Mouse (Mus musculus): ENCODE measurements around the gene Rmnd1. TPM values are rescaled to one million over a fixed set of nuclear protein-coding genes. Genes with fewer than 3 reads are reported as not detected.

The Rmnd1 gene
- polyA plus RNA-seq, 1 experiment from 2014 or later, result 47.9 TPM

GRCm38 (mm10) chr10:4390550-4390949 lies 41.6 kb downstream of the Rmnd1 start:
- Histone ChIP-seq H3K27ac (no peak overlapping the region), H3K4me1 (replicated peaks) (peaks cover 49% of the 10 kb centered on the region), H3K27me3 (no peaks in the 10 kb centered on the region), H3K4me2 (peak overlapping the region; percentile 94), H3K36me3 (0 out of 2 replicates have a peak, but pooled peaks cover 3% of the 10 kb centered on the region), H3K9ac (peak overlapping the region; percentile 55), H3K9me3 (no peaks in the 10 kb centered on the region), H3K4me3 (peak overlapping the region; percentile 14; the same call in 1 of the 2 replicates)
- ATAC-seq (ENCODE audit: low FRiP score), result no peak
- 64% methylated on average over 2 of the region's 2 CpGs for WGBS

DNA sequence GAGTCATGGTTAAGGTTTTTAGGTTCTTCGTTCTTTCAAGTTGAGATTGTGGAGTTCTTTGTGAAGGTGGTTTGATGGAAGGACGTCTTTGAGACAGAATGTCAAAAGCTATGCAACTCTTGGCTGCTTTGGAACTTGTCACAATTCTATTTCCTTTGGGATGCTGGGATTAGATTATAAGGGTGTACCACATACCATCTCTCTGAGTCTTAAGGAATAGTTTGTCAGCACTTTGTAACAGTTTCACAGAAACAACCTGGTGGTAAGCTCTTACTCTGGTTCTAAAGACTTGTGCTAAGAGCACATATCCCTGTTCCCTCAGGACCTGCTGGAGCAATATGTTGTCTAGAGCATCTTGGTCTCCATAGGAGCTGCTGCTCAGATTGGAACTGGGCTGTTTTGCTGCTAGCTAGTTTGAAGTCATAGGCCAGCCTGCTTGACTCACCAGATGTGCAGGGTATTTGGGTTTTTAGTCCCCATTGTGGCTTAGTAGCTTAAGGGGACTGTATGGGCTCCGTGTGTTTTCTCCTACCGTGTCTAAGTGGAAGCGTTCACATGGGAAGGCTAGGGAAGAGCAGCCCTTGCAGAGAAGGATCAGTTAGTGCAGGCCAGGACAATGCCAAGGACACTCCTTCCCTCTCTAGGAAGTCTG lies 42.6 kb downstream of the Rmnd1 start:
- Histone ChIP-seq H3K9me3 (no peaks in the 10 kb centered on the region), H3K4me3 (peak overlapping the region; percentile 98), H3K9ac (peak overlapping the region; percentile 99), H3K27ac (no peak overlapping the region), H3K4me2 (peak overlapping the region; percentile 94), H3K36me3 (0 out of 2 replicates have a peak, but pooled peaks cover 3% of the 10 kb centered on the region), H3K4me1 (replicated peaks) (peaks cover 49% of the 10 kb centered on the region), H3K27me3 (no peaks in the 10 kb centered on the region)
- WGBS, result 61% methylated on average over 5 of the region's 5 CpGs
- ATAC-seq (ENCODE audit: low FRiP score), result no peak

- 0 out of 2 replicates have a peak, but pooled peaks cover 3% of the 10 kb centered on the region for H3K36me3 ChIP-seq
- H3K4me1 ChIP-seq (replicated peaks), result peaks cover 49% of the 10 kb centered on the region
- ATAC-seq (ENCODE audit: low FRiP score), result no peak
- H3K9ac ChIP-seq, result peak overlapping the region; percentile 99
- peak overlapping the region; percentile 94 for H3K4me2 ChIP-seq
- no peaks in the 10 kb centered on the region for H3K9me3 ChIP-seq
- H3K4me3 ChIP-seq, result peak overlapping the region; percentile 98
- H3K27me3 ChIP-seq, result no peaks in the 10 kb centered on the region
- 28% methylated on average over 10 of the region's 10 CpGs for WGBS
- no peak overlapping the region for H3K27ac ChIP-seq
Observed at GRCm38 (mm10) chr10:4389036-4389435, 43.2 kb downstream of the Rmnd1 start.

DNA sequence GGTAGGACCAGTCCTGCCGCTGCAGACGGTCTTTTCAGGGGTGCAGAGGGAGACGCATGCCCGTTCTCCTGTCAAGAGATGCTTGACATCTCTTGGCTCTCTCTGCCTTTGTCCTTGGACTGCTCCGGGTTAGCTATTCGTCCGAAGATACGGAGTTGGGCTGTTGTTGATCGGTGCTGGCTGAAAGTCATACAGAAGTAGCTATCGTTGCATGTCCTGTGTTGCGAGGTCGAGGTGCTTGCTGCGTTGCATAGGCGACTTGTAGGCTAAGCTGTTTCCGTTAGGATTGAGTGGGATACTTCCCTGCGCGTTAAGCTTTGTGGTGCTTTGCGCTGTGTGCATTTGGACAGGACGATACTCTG lies 43.8 kb downstream of the Rmnd1 start:
- Histone ChIP-seq H3K27ac (peak overlapping the region; percentile 100), H3K4me3 (peak overlapping the region; percentile 98), H3K36me3 (0 out of 2 replicates have a peak, but pooled peaks cover 3% of the 10 kb centered on the region), H3K9ac (peak overlapping the region; percentile 99), H3K4me1 (replicated peaks) (peaks cover 49% of the 10 kb centered on the region), H3K4me2 (peak overlapping the region; percentile 94), H3K9me3 (no peaks in the 10 kb centered on the region), H3K27me3 (no peaks in the 10 kb centered on the region)
- ATAC-seq (ENCODE audit: low FRiP score), result no peak
- under 1% methylated on average over 19 of the region's 19 CpGs for WGBS

DNA sequence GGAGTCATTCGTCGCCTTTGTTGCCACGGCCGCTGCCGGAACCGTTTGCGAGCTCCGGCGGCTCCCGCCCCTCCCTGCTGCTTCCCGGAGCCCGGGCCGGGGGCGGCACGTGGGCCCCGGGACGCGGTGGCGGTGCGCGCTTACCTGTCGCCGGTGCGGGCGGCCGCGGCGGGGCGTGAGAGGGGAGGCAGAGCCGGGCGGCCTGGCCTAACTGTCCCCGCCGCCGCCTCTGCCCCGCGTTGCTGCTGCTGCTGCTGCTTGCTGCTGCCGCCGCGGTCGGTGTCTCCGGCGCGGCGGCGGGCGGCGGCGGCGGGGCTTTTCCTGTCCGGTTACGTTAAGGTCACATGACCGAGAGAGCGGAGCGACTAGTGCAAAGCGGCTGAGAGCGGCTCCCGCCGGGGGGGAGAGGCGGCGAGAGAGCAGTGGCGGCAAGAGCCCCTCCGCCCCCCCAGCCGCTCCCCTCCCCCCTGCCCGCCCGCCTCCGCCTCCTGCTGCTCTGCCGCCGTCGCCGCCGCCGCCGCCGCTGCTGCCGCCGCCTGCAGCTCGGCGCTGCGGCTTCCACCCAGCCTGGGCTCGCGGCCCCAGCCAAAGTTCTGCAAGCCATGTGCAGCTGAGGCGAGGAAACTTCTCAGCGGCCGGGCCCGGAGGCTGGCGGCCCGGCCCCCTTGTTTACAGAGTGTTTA lies 44.3 kb downstream of the Rmnd1 start, which contains the start of gene Zbtb2:
Gene Zbtb2, minus strand, starts transcription at position 408 of the 683 bp plus-strand sequence.
- H3K4me1 ChIP-seq (replicated peaks), result peaks cover 47% of the 10 kb centered on the region

GRCm38 (mm10) chr10:4386609-4387591 lies 45.3 kb downstream of the Rmnd1 start:
- peak overlapping the region; percentile 94 for H3K4me2 ChIP-seq
- H3K4me1 ChIP-seq (replicated peaks), result peaks cover 41% of the 10 kb centered on the region
- H3K27ac ChIP-seq, result peak overlapping the region; percentile 100
- no peaks in the 10 kb centered on the region for H3K27me3 ChIP-seq
- WGBS, result under 1% methylated on average over 76 of the region's 133 CpGs
- peak; percentile 92 for ATAC-seq (ENCODE audit: low FRiP score)
- peak overlapping the region; percentile 98 for H3K4me3 ChIP-seq
- H3K36me3 ChIP-seq, result no peaks in the 10 kb centered on the region
- H3K9me3 ChIP-seq, result no peaks in the 10 kb centered on the region
- peak overlapping the region; percentile 99 for H3K9ac ChIP-seq

More for the DNA sequence above, 44.3 kb downstream of the Rmnd1 start, which contains the start of gene Zbtb2:
- Histone ChIP-seq H3K27me3 (no peaks in the 10 kb centered on the region), H3K4me3 (peak within 1 kb of the TSS; percentile 98), H3K4me2 (peak within 1 kb of the TSS; percentile 94), H3K27ac (peak within 1 kb of the TSS; percentile 100), H3K9me3 (no peaks in the 10 kb centered on the region), H3K9ac (peak within 1 kb of the TSS; percentile 99), H3K36me3 (0 out of 2 replicates have a peak, but pooled peaks cover under 1% of the 10 kb centered on the region)
- peak; percentile 5 for ATAC-seq (ENCODE audit: low FRiP score)
- WGBS, result under 1% methylated on average over 56 of the region's 87 CpGs

DNA sequence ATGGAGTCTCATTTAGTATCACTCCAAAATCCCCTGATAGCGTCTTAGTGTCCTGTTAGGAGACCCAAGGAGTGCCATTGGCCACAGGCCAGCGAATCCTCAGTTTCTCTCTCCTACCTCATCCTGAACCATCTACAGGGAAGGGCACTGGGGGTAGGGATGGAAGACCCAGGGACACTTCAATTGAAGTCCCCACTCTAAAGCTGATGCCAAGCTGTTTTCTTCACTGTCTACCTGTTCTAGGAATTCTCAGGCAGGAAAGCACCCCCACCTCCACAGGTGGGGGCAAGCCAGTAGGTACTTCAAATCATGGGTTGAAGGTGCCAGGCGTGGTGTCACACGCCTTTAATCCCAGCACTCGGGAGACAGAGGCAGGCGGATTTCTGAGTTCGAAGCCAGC lies 47.9 kb downstream of the Rmnd1 start:
- Histone ChIP-seq H3K9me3 (no peaks in the 10 kb centered on the region), H3K4me2 (no peak overlapping the region), H3K36me3 (no peaks in the 10 kb centered on the region), H3K4me3 (no peak overlapping the region), H3K9ac (no peak overlapping the region), H3K4me1 (replicated peaks) (peaks cover 15% of the 10 kb centered on the region), H3K27me3 (no peaks in the 10 kb centered on the region), H3K27ac (no peak overlapping the region)
- 91% methylated on average over 7 of the region's 7 CpGs for WGBS
- ATAC-seq (ENCODE audit: low FRiP score), result no peak

- peaks cover 1% of the 10 kb centered on the region for H3K4me1 ChIP-seq (replicated peaks)
- no peaks in the 10 kb centered on the region for H3K36me3 ChIP-seq
- no peak overlapping the region for H3K4me3 ChIP-seq
- H3K9me3 ChIP-seq, result no peaks in the 10 kb centered on the region
- no peak for ATAC-seq (ENCODE audit: low FRiP score)
- H3K27me3 ChIP-seq, result no peaks in the 10 kb centered on the region
- no peak overlapping the region for H3K4me2 ChIP-seq
- H3K27ac ChIP-seq, result no peak overlapping the region
- H3K9ac ChIP-seq, result no peak overlapping the region
- 93% methylated on average over 5 of the region's 5 CpGs for WGBS
Observed at GRCm38 (mm10) chr10:4380748-4381147, 51.4 kb downstream of the Rmnd1 start.

DNA sequence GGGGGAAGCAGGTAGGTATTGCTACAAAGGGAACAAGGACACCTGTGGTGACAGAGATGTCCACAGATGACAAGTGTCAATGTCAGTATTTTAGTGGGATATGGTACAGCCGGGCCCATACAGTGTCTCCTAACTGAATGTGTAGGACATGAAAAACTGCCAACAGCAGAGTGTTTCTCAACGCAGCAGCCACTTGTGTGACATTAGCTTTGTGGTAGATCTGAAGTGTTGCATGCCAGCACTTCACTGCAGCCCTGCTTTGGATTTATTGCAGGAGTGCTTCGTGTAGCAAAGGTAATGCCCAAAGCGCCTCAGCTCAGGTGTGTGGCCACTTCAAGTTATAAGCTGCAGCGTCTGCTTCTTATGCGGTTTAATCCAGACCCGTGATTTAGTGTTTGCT lies 55.3 kb downstream of the Rmnd1 start:
- H3K9me3 ChIP-seq, result no peaks in the 10 kb centered on the region

DNA sequence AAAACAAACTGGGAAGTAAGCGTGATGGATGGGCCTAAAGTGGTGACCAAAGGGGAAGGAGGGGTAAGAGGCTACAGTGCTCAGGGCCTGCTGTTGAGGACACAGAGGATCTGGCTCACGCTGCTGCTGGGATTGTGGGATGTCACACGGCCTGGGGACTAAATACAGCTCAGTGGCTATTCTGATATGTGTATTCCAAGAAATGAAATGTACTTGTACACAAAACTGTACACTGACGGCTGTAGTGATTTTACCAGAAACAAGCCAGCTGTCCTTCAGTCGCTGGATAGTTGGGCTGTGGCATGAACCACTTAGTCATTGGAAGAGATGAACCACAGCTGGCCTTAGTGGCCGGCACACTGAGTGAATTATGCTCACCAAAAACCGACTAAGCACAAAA lies 55.7 kb downstream of the Rmnd1 start:
- Histone ChIP-seq H3K36me3 (peaks cover 12% of the 10 kb centered on the region), H3K9ac (no peak overlapping the region), H3K27ac (no peak overlapping the region), H3K4me1 (replicated peaks) (no peaks in the 10 kb centered on the region), H3K4me2 (no peak overlapping the region), H3K9me3 (no peaks in the 10 kb centered on the region), H3K4me3 (no peak overlapping the region), H3K27me3 (no peaks in the 10 kb centered on the region)
- WGBS, result 80% methylated on average over 7 of the region's 7 CpGs
- ATAC-seq (ENCODE audit: low FRiP score), result no peak

More for the DNA sequence above, 55.3 kb downstream of the Rmnd1 start:
- Histone ChIP-seq H3K36me3 (peaks cover 12% of the 10 kb centered on the region), H3K4me2 (no peak overlapping the region), H3K4me1 (replicated peaks) (no peaks in the 10 kb centered on the region), H3K4me3 (no peak overlapping the region), H3K27ac (no peak overlapping the region), H3K9ac (no peak overlapping the region), H3K27me3 (no peaks in the 10 kb centered on the region)
- ATAC-seq (ENCODE audit: low FRiP score), result no peak
- WGBS, result 91% methylated on average over 7 of the region's 7 CpGs

GRCm38 (mm10) chr10:4375267-4375666 lies 56.9 kb downstream of the Rmnd1 start:
- Histone ChIP-seq H3K9ac (no peak overlapping the region), H3K9me3 (no peaks in the 10 kb centered on the region), H3K36me3 (peaks cover 20% of the 10 kb centered on the region), H3K4me1 (replicated peaks) (no peaks in the 10 kb centered on the region), H3K27me3 (no peaks in the 10 kb centered on the region), H3K27ac (no peak overlapping the region), H3K4me2 (no peak overlapping the region), H3K4me3 (no peak overlapping the region)
- WGBS, result 31% methylated on average over 7 of the region's 7 CpGs
- no peak for ATAC-seq (ENCODE audit: low FRiP score)

- Histone ChIP-seq H3K4me1 (replicated peaks) (no peaks in the 10 kb centered on the region), H3K9me3 (no peaks in the 10 kb centered on the region), H3K36me3 (peaks cover 25% of the 10 kb centered on the region), H3K9ac (no peak overlapping the region), H3K27me3 (no peaks in the 10 kb centered on the region), H3K4me2 (no peak overlapping the region), H3K27ac (no peak overlapping the region), H3K4me3 (no peak overlapping the region)
- WGBS, result 86% methylated on average over 4 of the region's 4 CpGs
- no peak for ATAC-seq (ENCODE audit: low FRiP score)
Observed at GRCm38 (mm10) chr10:4374734-4375133, 57.5 kb downstream of the Rmnd1 start.

Data from hindbrain, embryonic 13.5 days (tissue).